Mouse (Mus musculus) layer of hippocampus, adult 9-10 months (tissue): ENCODE measurements around the gene Eri3.

Source experiments
- DNase-seq: peaks from one replicate; pipeline ENCODE4 v3.0.0; 2022; ENCODE audit warnings: low spot score

Eri3 gene

DNA sequence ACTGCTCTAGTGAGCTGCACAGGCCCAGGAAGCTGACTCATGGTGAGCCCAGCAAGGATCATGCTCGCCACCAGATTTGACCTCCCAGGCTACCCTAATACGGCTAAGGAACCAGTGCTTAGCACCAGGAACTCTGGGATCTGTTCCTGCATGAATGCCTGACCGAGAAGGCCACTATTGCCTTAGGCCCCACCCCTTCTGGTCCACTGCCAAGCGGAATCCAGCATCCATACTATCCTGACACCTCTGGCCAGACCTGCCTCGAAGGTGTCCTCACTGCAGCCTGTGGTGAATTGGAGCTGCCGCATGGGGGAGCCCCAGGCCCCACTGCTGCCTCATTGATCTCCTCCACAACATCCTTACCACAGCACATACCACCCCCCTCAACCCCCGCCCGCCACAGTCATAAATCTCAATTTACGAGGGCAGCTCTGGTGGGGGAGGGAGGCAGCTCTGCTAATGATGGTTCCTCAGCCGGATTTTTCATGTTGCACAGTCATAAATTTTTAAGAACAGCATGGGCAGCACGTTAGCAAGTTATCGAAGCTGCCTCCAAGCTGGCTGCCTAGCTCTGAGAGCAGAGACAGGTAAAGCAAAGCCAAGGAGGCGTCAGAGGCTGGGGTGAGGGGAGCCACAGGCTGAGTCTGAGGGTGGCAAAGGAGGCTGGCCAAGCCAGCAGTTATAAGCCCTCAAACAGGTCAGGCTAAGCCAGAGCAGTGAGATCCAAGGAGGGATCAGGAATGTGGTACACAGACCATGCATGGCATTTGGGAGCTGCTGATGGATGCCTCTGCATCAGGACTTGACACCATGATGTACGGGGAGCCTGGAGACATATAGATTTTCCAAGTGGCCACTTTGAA lies 108.6 kb downstream of the Eri3 start:
- no peak for DNase-seq

GRCm38 (mm10) chr4:117660001-117660400 lies 109.8 kb downstream of the Eri3 start:
- no peak for DNase-seq

DNA sequence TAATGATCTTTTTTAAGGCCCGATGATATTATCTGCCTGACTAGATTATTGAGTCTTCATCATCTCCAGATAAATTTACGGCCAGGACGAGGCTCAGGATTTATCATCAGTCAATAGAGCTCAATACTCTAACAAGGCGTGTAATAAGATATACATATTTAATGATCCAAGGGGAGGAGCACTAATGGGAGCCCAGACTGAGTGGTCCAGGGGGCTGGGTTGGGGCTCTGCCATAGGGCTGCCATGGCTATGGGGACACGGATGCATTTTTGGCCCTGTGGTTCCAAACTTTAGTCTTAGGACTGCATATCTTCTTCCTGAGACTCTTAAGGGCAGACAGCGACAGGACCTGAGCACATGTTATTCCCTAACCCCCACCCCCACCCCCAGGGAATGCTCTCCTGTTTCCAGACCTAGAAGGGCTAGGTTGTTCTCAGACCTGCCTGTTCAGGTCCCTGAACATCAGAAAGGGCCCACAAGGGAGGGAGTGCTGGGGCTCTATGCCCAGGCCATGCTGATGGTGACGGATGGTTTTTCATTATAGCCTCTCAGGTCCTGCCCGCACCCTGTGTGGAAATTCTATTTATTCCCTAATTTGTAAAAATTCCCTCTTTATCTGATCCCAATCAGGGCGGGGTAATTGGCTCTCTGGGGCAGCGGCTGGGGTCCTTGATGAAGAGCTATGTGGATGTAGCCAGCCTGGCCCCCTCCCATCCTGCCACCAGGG lies 114.4 kb downstream of the Eri3 start:
- DNase-seq: no peak

DNA sequence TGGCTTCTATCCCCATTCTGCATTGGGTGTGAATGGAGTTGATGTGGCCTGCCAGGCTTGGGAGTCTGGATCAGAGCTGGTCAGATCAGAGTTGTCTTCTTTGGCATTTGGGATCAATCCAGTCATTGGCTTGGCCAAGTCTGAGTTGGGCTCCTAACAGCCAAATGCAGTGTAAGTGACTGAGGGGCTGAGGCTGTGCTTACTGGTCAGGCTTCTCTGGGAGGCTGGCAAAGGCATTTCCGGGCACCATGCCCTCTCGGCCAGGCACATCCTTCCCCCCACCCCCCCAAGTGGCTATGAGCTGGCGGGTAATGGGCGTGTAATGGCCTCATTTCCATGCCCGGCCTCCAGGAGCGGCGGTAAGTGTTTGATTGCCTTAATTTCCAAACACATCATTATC lies 115.4 kb downstream of the Eri3 start:
- no peak for DNase-seq

DNA sequence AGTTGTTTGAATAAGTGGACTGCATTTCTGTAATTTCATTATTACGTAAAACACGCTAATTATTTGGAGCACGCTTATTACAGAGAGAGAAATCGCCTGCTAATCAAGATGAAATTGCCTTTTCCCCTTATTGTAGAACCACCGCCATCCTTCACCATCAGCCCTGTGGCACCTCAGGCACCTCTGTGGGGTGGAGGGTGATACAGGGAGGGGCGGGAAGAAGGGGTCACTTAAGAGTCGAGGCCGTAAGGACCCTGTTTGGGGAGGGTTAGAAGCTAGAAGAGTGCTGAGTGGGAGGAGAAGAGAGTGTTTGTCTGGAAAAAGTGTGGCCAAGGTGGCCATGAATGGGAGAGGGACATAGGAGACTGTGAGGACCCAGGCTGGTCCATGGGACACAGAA lies 115.9 kb downstream of the Eri3 start:
- no peak for DNase-seq

DNA sequence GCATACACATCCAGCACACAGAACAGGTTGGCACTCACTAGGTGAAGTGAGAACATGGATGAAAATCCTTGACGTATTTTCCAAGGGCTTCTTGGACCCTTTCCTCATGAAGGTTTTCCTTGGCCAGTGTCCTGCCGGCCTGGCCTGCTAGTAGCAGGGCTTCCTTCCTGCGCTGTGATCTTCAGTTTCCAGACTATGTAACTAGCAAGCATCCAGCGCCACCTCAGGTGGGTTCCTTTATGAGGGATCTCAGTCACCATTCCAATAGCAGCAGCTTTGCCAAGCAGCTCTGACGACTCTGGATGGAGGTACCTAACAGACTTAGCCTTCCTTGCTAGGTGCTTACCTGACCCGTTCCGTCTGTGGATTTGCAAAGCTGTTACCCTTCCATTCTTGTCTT lies 119.7 kb downstream of the Eri3 start:
- DNase-seq: no peak

- DNase-seq: no peak
Observed at GRCm38 (mm10) chr4:117672042-117672441, 121.9 kb downstream of the Eri3 start.

DNA sequence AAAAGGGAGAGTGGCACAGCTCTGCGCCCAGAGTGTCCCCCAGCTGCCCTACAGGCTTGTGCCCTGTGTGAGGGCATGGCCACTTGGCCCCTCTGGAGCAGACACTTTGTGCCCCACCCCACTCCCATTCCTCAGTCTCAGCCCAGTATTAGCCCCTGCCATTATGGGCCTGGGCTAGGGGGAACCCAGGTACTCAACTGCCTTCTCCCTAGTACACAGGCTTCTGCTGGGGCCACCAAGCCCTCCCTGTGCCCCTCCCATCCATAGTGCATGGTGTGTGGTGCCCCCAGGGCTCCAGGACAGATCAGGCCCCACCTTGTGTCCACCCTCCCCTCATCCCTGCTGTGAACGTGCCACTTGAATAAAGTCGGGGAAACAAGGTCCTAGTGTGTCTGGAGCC lies 123.7 kb downstream of the Eri3 start:
- no peak for DNase-seq

GRCm38 (mm10) chr4:117676903-117677302 lies 126.7 kb downstream of the Eri3 start:
- peak; percentile 44 for DNase-seq

DNA sequence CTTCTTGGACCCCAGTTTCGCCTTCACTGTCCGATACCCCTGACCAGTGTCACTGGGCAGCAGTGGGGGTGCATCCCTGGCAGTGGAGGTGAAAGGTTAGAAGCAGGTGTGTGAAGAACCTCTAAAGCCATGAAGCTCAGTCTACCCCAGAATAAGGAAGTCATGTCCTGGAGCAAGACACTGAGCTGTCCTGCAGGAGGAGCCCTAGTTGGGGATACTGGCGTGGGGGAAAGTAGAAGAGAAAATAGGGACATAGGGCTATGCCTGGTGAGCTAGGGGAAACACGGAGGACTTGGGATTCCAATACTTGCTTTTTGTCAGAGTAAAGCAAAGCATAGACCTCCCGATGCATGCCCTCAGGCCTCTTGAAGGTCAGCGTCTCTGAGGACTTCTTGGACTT lies 130.8 kb downstream of the Eri3 start:
- no peak for DNase-seq

- peak; percentile 79 for DNase-seq
Observed at GRCm38 (mm10) chr4:117681931-117682461, 131.8 kb downstream of the Eri3 start, which contains the start of gene Dmap1. TSS of gene Dmap1 (minus strand) at chr4:117682273.

GRCm38 (mm10) chr4:117682463-117682862 lies 132.3 kb downstream of the Eri3 start:
- DNase-seq: no peak

GRCm38 (mm10) chr4:117683048-117683768 lies 133.0 kb downstream of the Eri3 start:
- no peak for DNase-seq

DNA sequence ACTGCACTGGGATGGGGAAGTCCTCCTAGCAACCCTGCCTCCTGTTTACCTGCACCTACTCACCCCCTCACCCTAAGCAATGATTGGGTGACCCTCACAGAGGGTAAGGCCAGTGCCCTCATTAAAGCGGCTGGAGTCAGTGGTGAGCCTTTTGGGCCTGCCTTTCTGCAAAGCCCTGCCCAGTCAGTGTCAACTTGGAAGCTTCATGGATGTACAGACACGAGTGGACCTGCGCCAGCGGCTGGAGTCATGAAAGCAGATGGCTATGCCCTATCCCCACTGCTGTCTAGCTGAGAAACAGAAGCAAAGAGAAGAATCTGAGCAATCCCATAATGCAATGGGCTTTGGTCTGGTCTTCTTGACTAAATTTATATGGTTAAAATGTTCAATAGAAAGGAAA lies 136.2 kb downstream of the Eri3 start:
- no peak for DNase-seq

GRCm38 (mm10) chr4:117705361-117705760 lies 155.2 kb downstream of the Eri3 start:
- DNase-seq: peak; percentile 43

- DNase-seq: no peak
Observed at GRCm38 (mm10) chr4:117708780-117709550, 158.8 kb downstream of the Eri3 start.

- no peak for DNase-seq
Observed at GRCm38 (mm10) chr4:117712314-117712713, 162.1 kb downstream of the Eri3 start.

DNA sequence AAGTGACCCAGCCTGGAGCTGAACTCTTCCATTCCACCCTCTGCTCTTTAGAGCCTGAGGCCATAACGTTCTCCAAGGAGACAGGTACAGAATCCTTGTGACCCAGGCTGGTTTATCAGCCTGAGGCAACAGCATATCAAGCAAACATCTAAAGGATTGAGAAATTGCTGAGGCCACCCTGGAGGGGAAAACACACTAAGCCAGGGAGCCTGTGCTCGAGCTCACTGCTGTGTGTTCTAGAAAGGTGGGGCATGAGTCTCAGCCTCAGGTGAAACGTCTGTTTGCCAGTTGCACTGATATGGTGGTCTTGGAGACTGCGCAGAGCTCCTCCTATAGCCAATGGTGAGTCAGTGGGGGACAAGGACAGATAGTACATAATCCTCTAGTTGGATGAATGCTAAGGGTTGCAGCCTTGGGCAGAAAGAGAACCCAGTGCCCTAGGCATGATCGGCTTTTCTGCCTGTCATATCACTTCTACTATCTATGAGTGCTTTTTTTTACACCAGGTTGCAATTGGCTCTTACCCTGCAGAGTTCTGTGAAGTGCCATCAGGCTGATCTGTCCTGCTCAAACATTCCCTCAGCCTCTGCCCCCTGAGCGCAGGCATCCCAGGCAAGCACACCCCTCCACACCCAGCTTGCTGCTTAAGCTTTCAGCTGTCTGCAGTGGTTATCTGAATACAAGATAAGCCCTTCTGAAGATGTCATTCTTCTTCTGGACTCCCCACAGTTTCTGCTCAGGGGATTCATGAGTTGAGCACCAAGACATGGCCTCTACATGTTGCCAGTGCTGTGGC lies 163.3 kb downstream of the Eri3 start:
- no peak for DNase-seq
